Mouse (Mus musculus) lung, postnatal 0 days (tissue): ENCODE measurements around the gene Nr2c2.

Source experiments
- CTCF ChIP-seq: IDR thresholded peaks from 2 replicates; pipeline ENCODE4 v1.5.1; 2016; ENCODE audit warnings: antibody characterized with exemption, mild to moderate bottlenecking
- EP300 ChIP-seq: IDR thresholded peaks from 2 replicates; pipeline ENCODE4 v1.6.1; 2016; ENCODE audit warnings: antibody characterized with exemption, mild to moderate bottlenecking, control low read depth

DNA sequence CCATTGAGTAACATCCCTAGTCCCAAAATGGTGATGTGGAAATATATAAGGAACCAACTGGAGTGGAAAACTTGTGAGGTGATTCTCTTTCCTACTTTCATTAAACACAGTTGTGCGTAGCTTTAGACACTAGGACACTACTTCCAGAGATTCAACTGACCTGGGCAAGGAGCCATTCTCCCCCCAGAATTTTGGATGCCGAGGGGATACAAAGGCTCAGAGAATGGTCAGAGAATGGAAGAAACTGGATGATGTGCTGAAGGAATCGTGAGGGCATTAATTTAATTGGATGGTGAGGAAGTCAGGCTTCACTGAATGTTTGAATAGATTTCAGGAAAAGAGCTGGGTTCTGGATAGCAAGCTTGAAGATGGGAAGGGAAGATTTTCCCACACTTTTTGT is 1.5 kb downstream of the Nr2c2 start:
- TF ChIP-seq CTCF (no peak), EP300 (no peak)
